Mouse (Mus musculus) 3T3-L1 (cell line): ENCODE measurements around the gene Nobox.

Experiments used
- DNase-seq: peaks from one replicate; pipeline ENCODE4 v3.0.0-alpha.2; 2015; ENCODE audit warnings: low read depth, low spot score

The Nobox gene

GRCm38 (mm10) chr6:43274123-43274522 is 35.2 kb downstream of the Nobox start:
- no peak for DNase-seq

- no peak for DNase-seq
Observed at GRCm38 (mm10) chr6:43272597-43272996, 36.8 kb downstream of the Nobox start.

- DNase-seq = peak; percentile 38
Observed at GRCm38 (mm10) chr6:43266356-43266755, 43.0 kb downstream of the Nobox start.

GRCm38 (mm10) chr6:43265363-43266041 is 43.9 kb downstream of the Nobox start, which contains the start of gene Arhgef5:
Gene Arhgef5, plus strand, starts transcription at chr6:43265582.
- DNase-seq = peak; percentile 39

- DNase-seq = no peak
Observed at GRCm38 (mm10) chr6:43260756-43261155, 48.6 kb downstream of the Nobox start.

- DNase-seq = peak; percentile 69
Observed at GRCm38 (mm10) chr6:43254193-43254926, 55.0 kb downstream of the Nobox start.
